Mouse (Mus musculus) CH12.LX (cell line): ENCODE results near the gene Nepro. TPM values are rescaled to one million over a fixed set of nuclear protein-coding genes. Genes with fewer than 3 reads are reported as not detected.
A peak's percentile ranks its signal among the peaks of the same experiment; 100 is the strongest.

Experiments used
- DNase-seq: peaks from one replicate; pipeline ENCODE4 v3.0.0-alpha.2; 2013; ENCODE audit errors: extremely low read depth
- H3K27ac ChIP-seq: 2 replicates; pipeline ENCODE4 v1.5.1; 2012; ENCODE audit warnings: low read depth, mild to moderate bottlenecking, control low read depth, moderate library complexity; ENCODE audit not compliant: insufficient read depth
- H3K27me3 ChIP-seq: replicated peaks from 2 replicates; pipeline ENCODE3; 2012; ENCODE audit warnings: inconsistent platforms
- H3K36me3 ChIP-seq, 2 experiments: replicated peaks in 1 of 2; 2 replicates each; pipeline versions ENCODE3 to v1.6.1; 2012; ENCODE audit warnings: inconsistent platforms in 1 of 2, low read length in 1 of 2, mild to moderate bottlenecking in 1 of 2, mixed read lengths in 1 of 2, moderate library complexity in 1 of 2; ENCODE audit not compliant: control insufficient read depth in 1 of 2, insufficient read depth in 1 of 2
- H3K4me1 ChIP-seq, 2 experiments: 2 replicates each; pipeline ENCODE4 v1.6.1; 2012; ENCODE audit warnings: inconsistent platforms in 1 of 2, moderate library complexity in 1 of 2; ENCODE audit not compliant: insufficient read depth in 2 of 2, control insufficient read depth in 1 of 2
- H3K4me2 ChIP-seq: 2 replicates; pipeline ENCODE4 v1.6.1; 2012; ENCODE audit warnings: low read depth, mild to moderate bottlenecking, control low read depth; ENCODE audit not compliant: poor library complexity, insufficient read depth, severe bottlenecking
- H3K4me3 ChIP-seq, 3 experiments: fragments of 150-350 bp in 1 of 3; sonication (generic) in 1 of 3; replicated peaks in 1 of 3; 2 replicates each; pipeline versions ENCODE3 to v1.5.1; 2011 to 2012; ENCODE audit warnings: low read depth in 2 of 3, low read length in 2 of 3, mild to moderate bottlenecking in 2 of 3, moderate library complexity in 2 of 3, control low read depth in 1 of 3, improper control_type of control experiment in 1 of 3, inconsistent platforms in 1 of 3, mixed read lengths in 1 of 3; ENCODE audit not compliant: poor library complexity in 1 of 3
- H3K79me2 ChIP-seq: replicated peaks from 2 replicates; pipeline ENCODE4 v1.6.1; 2012; ENCODE audit warnings: mild to moderate bottlenecking, moderate library complexity; ENCODE audit not compliant: control insufficient read depth, poor library complexity, insufficient read depth, severe bottlenecking; ENCODE audit errors: extremely low read depth
- H3K9ac ChIP-seq: 2 replicates; pipeline ENCODE4 v1.6.1; 2012; ENCODE audit warnings: low read depth, mild to moderate bottlenecking, control low read depth, moderate library complexity; ENCODE audit not compliant: insufficient read depth
- H3K9me3 ChIP-seq: replicated peaks from 2 replicates; pipeline ENCODE3; 2012; ENCODE audit warnings: low read length, inconsistent platforms, mixed read lengths
- BHLHE40 ChIP-seq: IDR thresholded peaks from 2 replicates; pipeline ENCODE4 v1.6.1; 2011; ENCODE audit warnings: mild to moderate bottlenecking, low read depth, low read length, improper control_type of control experiment
- CHD1 ChIP-seq: IDR thresholded peaks from 2 replicates; pipeline ENCODE4 v1.6.1; 2012; ENCODE audit warnings: low read depth, low read length, improper control_type of control experiment, inconsistent platforms
- CHD2 ChIP-seq: IDR thresholded peaks from 2 replicates; pipeline ENCODE4 v1.6.1; 2011; ENCODE audit warnings: low read length, improper control_type of control experiment
- CTCF ChIP-seq, 2 experiments: IDR thresholded peaks in 1 of 2; conservative IDR thresholded peaks in 1 of 2; 2 replicates each; pipeline ENCODE4 v1.5.1; 2011 to 2012; ENCODE audit warnings: low read depth in 2 of 2, low read length in 2 of 2, improper control_type of control experiment in 1 of 2, inconsistent platforms in 1 of 2, mild to moderate bottlenecking in 1 of 2, moderate library complexity in 1 of 2
- E2F4 ChIP-seq: IDR thresholded peaks from 2 replicates; pipeline ENCODE4 v1.6.1; 2011; ENCODE audit warnings: low read depth, low read length, improper control_type of control experiment; ENCODE audit not compliant: insufficient replicate concordance
- ELF1 ChIP-seq: IDR thresholded peaks from 2 replicates; pipeline ENCODE4 v1.6.1; 2014; ENCODE audit warnings: low read depth, mild to moderate bottlenecking, inconsistent platforms, low read length, improper control_type of control experiment
- ETS1 ChIP-seq: conservative IDR thresholded peaks from 2 replicates; pipeline ENCODE4 v1.6.1; 2012; ENCODE audit warnings: low read depth, mild to moderate bottlenecking, inconsistent platforms, low read length, improper control_type of control experiment, moderate library complexity
- GABPA ChIP-seq: IDR thresholded peaks from 2 replicates; pipeline ENCODE4 v1.6.1; 2012; ENCODE audit warnings: low read depth, low read length, improper control_type of control experiment, inconsistent platforms; ENCODE audit not compliant: insufficient replicate concordance
- IRF4 ChIP-seq: IDR thresholded peaks from 2 replicates; pipeline ENCODE4 v1.6.1; 2014; ENCODE audit warnings: low read depth, mild to moderate bottlenecking, inconsistent platforms, low read length, improper control_type of control experiment
- JUN ChIP-seq: IDR thresholded peaks from 2 replicates; pipeline ENCODE4 v1.6.1; 2011; ENCODE audit warnings: low read depth, mild to moderate bottlenecking, low read length, improper control_type of control experiment, moderate library complexity; ENCODE audit not compliant: insufficient read depth
- JUND ChIP-seq: conservative IDR thresholded peaks from 2 replicates; pipeline ENCODE4 v1.6.1; 2011; ENCODE audit warnings: low read depth, low read length, improper control_type of control experiment
- KAT2A ChIP-seq: IDR thresholded peaks from 2 replicates; pipeline ENCODE4 v1.6.1; 2012; ENCODE audit warnings: low read length, improper control_type of control experiment, inconsistent platforms; ENCODE audit not compliant: insufficient replicate concordance
- MAFK ChIP-seq: IDR thresholded peaks from 2 replicates; pipeline ENCODE4 v1.6.1; 2011; ENCODE audit warnings: low read length, improper control_type of control experiment; ENCODE audit not compliant: insufficient replicate concordance
- MXI1 ChIP-seq: IDR thresholded peaks from 2 replicates; pipeline ENCODE4 v1.6.1; 2011; ENCODE audit warnings: mild to moderate bottlenecking, low read depth, low read length, improper control_type of control experiment
- MYC ChIP-seq: IDR thresholded peaks from 2 replicates; pipeline ENCODE4 v1.6.1; 2011; ENCODE audit warnings: low read depth, mild to moderate bottlenecking, improper control_type of control experiment, low read length
- NELFE ChIP-seq: IDR thresholded peaks from 2 replicates; pipeline ENCODE4 v1.6.1; 2011; ENCODE audit warnings: low read depth, low read length, improper control_type of control experiment
- NRF1 ChIP-seq: IDR thresholded peaks from 2 replicates; pipeline ENCODE4 v1.6.1; 2014; ENCODE audit warnings: low read depth, mild to moderate bottlenecking, inconsistent platforms, low read length, improper control_type of control experiment, moderate library complexity
- POLR2A ChIP-seq: IDR thresholded peaks from 2 replicates; pipeline ENCODE4 v1.6.1; 2011; ENCODE audit warnings: low read depth, mild to moderate bottlenecking, improper control_type of control experiment, low read length
- RAD21 ChIP-seq: IDR thresholded peaks from 2 replicates; pipeline ENCODE4 v1.6.1; 2011; ENCODE audit warnings: low read depth, mild to moderate bottlenecking, low read length, improper control_type of control experiment, moderate library complexity
- SIN3A ChIP-seq: IDR thresholded peaks from 2 replicates; pipeline ENCODE4 v1.6.1; 2012; ENCODE audit warnings: low read length, improper control_type of control experiment, inconsistent platforms
- SMC3 ChIP-seq: IDR thresholded peaks from 2 replicates; pipeline ENCODE4 v1.6.1; 2011; ENCODE audit warnings: low read depth, low read length, improper control_type of control experiment
- TBP ChIP-seq: conservative IDR thresholded peaks from 2 replicates; pipeline ENCODE4 v1.6.1; 2011; ENCODE audit warnings: low read depth, low read length, improper control_type of control experiment
- UBTF ChIP-seq: IDR thresholded peaks from 2 replicates; pipeline ENCODE4 v1.6.1; 2012; ENCODE audit warnings: low read depth, mild to moderate bottlenecking, inconsistent platforms, low read length, improper control_type of control experiment, moderate library complexity
- USF1 ChIP-seq: IDR thresholded peaks from 2 replicates; pipeline ENCODE4 v1.6.1; 2014; ENCODE audit warnings: low read depth, mild to moderate bottlenecking, inconsistent platforms, low read length, improper control_type of control experiment
- ZKSCAN1 ChIP-seq: IDR thresholded peaks from 2 replicates; pipeline ENCODE4 v1.6.1; 2012; ENCODE audit warnings: low read depth, inconsistent platforms, low read length, improper control_type of control experiment, borderline replicate concordance
- ZMIZ1 ChIP-seq: IDR thresholded peaks from 2 replicates; pipeline ENCODE4 v1.6.1; 2012; ENCODE audit warnings: low read depth, mild to moderate bottlenecking, inconsistent platforms, low read length, improper control_type of control experiment
- ZNF384 ChIP-seq: IDR thresholded peaks from 2 replicates; pipeline ENCODE4 v1.6.1; 2012; ENCODE audit warnings: low read depth, low read length, improper control_type of control experiment, inconsistent platforms
- dilution Hi-C: fragments of 300-500 bp; cut with MboI; formaldehyde crosslinking; loops from 2 replicates; pipeline ENCODE4 v1.14.3; 2020; ENCODE audit warnings: low sequenced_read_pairs; ENCODE audit not compliant: extremely low pct_unique_long_range_greater_than_20kb, extremely low pct_ligation_motif_present
- in situ Hi-C: fragments of 300-500 bp; cut with MboI; formaldehyde crosslinking; loops from 3 replicates; pipeline ENCODE4 v1.14.3; 2019; ENCODE audit warnings: low sequenced_read_pairs, low pct_ligation_motif_present, low pct_unique_long_range_greater_than_20kb, mixed read lengths
- polyA plus RNA-seq: library from polyadenylated mRNA; unstranded; fragments of >175 nt; gene quantifications from 2 replicates; pipeline ENCODE4 v1.2.1, GENCODE M21; 2012; ENCODE audit warnings: low read depth; ENCODE audit not compliant: insufficient read length
- total RNA-seq, 2 experiments: library from RNA; depleted of rRNA; stranded (reverse); fragments of 300-350 nt in 1 of 2; fragments of >200 nt in 1 of 2; gene quantifications; 2 replicates each; pipeline ENCODE4 v1.2.3; 2012 to 2014

The Nepro gene
- total and polyA plus RNA-seq, 3 experiments: 14.0 to 35.4 (median 34.5) TPM

- peaks cover 8 to 28% of the 10 kb centered on the region in 2 experiments for H3K36me3 ChIP-seq
- DNase-seq: peak; percentile 77
- H3K9me3 ChIP-seq: no peaks in the 10 kb centered on the region
- peak overlapping the region; percentile 1; the same call in 1 of the 2 replicates for H3K9ac ChIP-seq
- TF ChIP-seq NRF1 (no peak), ZKSCAN1 (no peak), USF1 (no peak), MYC (no peak), TBP (no peak), CHD1 (no peak), JUND (0 out of 2 replicates have a peak, but pooled peaks have one; percentile 6), CTCF (conservative IDR thresholded peaks at IDR 0.05 in 1 of 2, IDR thresholded peaks at IDR 0.05 in 1 of 2; ENCODE audit: low read depth in 2 of 2, low read length in 2 of 2) (peak; percentile 39 to 92; a peak in 3 of 4 replicates), SIN3A (no peak), IRF4 (no peak), RAD21 (peak; percentile 92), MAFK (peak; percentile 87; the same call in 1 of the 2 replicates), JUN (no peak), SMC3 (peak; percentile 73), BHLHE40 (no peak), MXI1 (no peak), ZNF384 (no peak), GABPA (no peak), NELFE (no peak), E2F4 (no peak), UBTF (no peak), ETS1 (no peak), CHD2 (no peak), ELF1 (peak; percentile 44; the same call in 1 of the 2 replicates), ZMIZ1 (no peak), KAT2A (no peak), POLR2A (no peak)
- peak overlapping the region; percentile 39; the same call in 1 of the 2 replicates for H3K4me2 ChIP-seq
- H3K4me1 ChIP-seq: peaks cover 0 to 14% of the 10 kb centered on the region in 2 experiments; a peak in 2 of 4 replicates
- dilution Hi-C loops: no loop called here
- H3K27ac ChIP-seq: no peak overlapping the region
- in situ Hi-C loops: loop anchor here (25.0 kb wide), 1 partner anchor 429 kb away; no protein-coding TSS in a partner anchor
- H3K27me3 ChIP-seq: no peaks in the 10 kb centered on the region
- H3K79me2 ChIP-seq: no peaks in the 10 kb centered on the region
- peak overlapping the region in 2 of 3 experiments; percentile 2 to 41 for H3K4me3 ChIP-seq
These were observed 7.6 kb upstream of the Nepro start for GRCm38 (mm10) chr16:44716305-44717140.
